Mouse (Mus musculus): ENCODE data around the gene Rsu1. TPM values are rescaled to one million over a fixed set of nuclear protein-coding genes. Genes with fewer than 3 reads are reported as not detected.

The Rsu1 gene
- polyA plus RNA-seq (2015; fragmentation: Nextera tagmentation; extraction: Ambion mirVana) = 158 and 187 TPM in 2 replicates

DNA sequence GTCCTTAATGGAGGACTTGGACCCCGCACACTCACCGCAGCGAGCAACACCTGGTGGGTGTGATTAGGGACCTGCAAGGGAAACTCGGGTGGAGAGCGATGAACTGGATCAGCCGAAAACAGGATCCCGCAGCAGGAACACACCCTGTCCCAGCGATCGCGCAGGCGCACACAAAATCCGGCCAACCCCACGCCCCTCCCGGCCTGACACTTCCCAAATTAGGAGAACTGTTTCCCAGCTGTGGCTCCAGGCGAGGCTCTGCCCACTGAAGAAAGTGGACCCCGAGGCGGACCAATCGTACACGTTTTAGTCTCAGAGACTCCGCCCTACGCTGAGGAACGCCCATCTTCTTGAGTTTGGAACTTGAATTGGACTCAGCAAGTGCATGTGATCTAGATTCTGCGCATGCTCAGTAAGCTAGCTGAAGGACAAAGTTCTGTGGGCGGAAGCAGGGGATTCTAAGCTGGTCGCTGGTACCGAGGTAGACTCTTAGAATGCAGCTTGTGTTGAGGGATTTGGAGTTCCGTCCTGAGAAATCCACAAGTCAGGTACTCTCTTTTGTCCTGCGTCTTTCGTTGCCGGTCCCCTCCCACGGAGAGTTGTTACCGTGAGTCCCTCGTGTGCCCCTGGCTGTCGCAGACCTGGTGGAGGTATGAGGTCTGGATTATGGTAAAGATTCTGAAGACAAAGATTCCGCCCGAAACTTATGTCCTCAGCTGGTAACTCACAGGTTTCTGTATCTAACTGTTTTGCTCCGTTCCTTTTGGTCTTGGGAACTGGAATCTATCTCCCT, at the start of gene Rsu1:
TSS of gene Rsu1 (minus strand) at position 251 of the 793 bp plus-strand sequence.
- H3K9me3 ChIP-seq (ENCODE audit: low read length) = no peaks in the 10 kb centered on the region
- under 1% methylated on average over 37 of the region's 37 CpGs for WGBS
- ATAC-seq = peak; percentile 100

DNA sequence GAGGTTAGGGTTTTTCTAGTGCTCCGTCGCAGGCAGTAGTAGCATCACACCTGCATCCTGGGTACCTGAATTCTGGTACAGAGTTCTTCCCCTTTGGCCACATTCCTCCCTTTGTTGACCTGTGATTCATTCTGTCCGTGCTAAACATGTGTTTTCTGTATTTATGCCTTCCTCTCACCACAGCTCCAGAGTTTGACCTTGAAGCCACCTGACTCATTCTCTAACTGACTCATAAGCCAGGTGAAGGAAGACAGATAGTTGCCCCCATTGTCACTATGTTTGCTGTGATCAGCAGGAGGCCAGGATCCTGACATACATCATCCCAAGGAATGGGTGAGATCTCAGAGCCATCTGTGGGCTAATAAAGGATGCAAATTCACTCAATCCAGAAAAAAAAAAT, 32.2 kb upstream of the Rsu1 start:
- Histone ChIP-seq H3K9ac (replicated peaks; ENCODE audit: low read depth) (no peak overlapping the region), H3K4me1 (ENCODE audit: insufficient read depth, low read depth, low read length) (no peaks in the 10 kb centered on the region), H3K4me3 (ENCODE audit: low read depth, low read length) (no peak overlapping the region), H3K9me3 (ENCODE audit: low read length) (no peaks in the 10 kb centered on the region), H3K27ac (ENCODE audit: low read length) (no peak overlapping the region), H3K4me2 (replicated peaks; ENCODE audit: low read depth, low read length) (no peak overlapping the region), H3K27me3 (replicated peaks; ENCODE audit: insufficient read depth, low read length) (no peaks in the 10 kb centered on the region), H3K36me3 (ENCODE audit: insufficient read depth, low read length) (no peaks in the 10 kb centered on the region)
- ATAC-seq (no peak), DNase-seq (ENCODE audit: low spot score) (no peak)
- 72% methylated on average over 3 of the region's 3 CpGs for WGBS
- no peak for TF ChIP-seq EP300 (IDR thresholded peaks at IDR 0.05)
- no peak for TF ChIP-seq CTCF (IDR thresholded peaks at IDR 0.05)

More for the DNA sequence above, at the start of gene Rsu1:
- H3K36me3 ChIP-seq (ENCODE audit: insufficient read depth, low read length) = no peaks in the 10 kb centered on the region
- peak within 1 kb of the TSS; percentile 62 for H3K9ac ChIP-seq (replicated peaks; ENCODE audit: low read depth)
- TF ChIP-seq CTCF (IDR thresholded peaks at IDR 0.05) (no peak), EP300 (IDR thresholded peaks at IDR 0.05) (no peak)
- peak within 1 kb of the TSS; percentile 53 for H3K4me3 ChIP-seq (ENCODE audit: low read depth, low read length)
- H3K27me3 ChIP-seq (replicated peaks; ENCODE audit: insufficient read depth, low read length) = no peaks in the 10 kb centered on the region
- peak; percentile 100 for DNase-seq (ENCODE audit: low spot score)
- peaks cover 9% of the 10 kb centered on the region; the same call in 1 of the 2 replicates for H3K4me1 ChIP-seq (ENCODE audit: insufficient read depth, low read depth, low read length)
- H3K27ac ChIP-seq (ENCODE audit: low read length) = peak within 1 kb of the TSS; percentile 85
- peak within 1 kb of the TSS; percentile 66 for H3K4me2 ChIP-seq (replicated peaks; ENCODE audit: low read depth, low read length)

DNA sequence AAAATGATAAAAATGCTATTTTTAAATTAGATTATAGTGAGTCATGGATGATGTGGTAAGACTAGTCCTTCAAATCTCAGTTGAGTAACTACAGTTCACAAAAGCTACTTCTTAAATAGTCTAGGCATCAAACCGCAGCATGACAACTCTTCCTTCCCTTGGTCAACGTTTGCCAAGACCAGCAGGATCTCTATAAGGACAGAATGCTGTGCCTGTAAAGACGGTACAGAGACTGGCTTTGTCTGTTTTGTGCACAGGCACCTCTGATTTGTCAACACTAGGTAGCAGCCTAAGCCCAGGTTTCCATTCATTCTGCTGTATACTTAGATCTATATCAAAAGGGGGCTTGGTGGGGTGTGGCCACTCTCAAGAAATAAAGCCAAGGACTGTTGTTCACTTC, 27.8 kb upstream of the Rsu1 start:
- no peak overlapping the region for H3K9ac ChIP-seq (replicated peaks; ENCODE audit: low read depth)
- DNase-seq (ENCODE audit: low spot score) (peak; percentile 72), ATAC-seq (peak; percentile 70)
- H3K9me3 ChIP-seq (ENCODE audit: low read length) = no peaks in the 10 kb centered on the region
- no peaks in the 10 kb centered on the region for H3K4me1 ChIP-seq (ENCODE audit: insufficient read depth, low read depth, low read length)
- H3K4me3 ChIP-seq (ENCODE audit: low read depth, low read length) = no peak overlapping the region
- TF ChIP-seq EP300 (IDR thresholded peaks at IDR 0.05) (peak; percentile 34; the same call in 1 of the 2 replicates), CTCF (IDR thresholded peaks at IDR 0.05) (peak; percentile 70)
- no peaks in the 10 kb centered on the region for H3K36me3 ChIP-seq (ENCODE audit: insufficient read depth, low read length)
- 14% methylated on average over 3 of the region's 3 CpGs for WGBS
- H3K27me3 ChIP-seq (replicated peaks; ENCODE audit: insufficient read depth, low read length) = no peaks in the 10 kb centered on the region
- no peak overlapping the region for H3K27ac ChIP-seq (ENCODE audit: low read length)
- H3K4me2 ChIP-seq (replicated peaks; ENCODE audit: low read depth, low read length) = no peak overlapping the region

GRCm38 (mm10) chr2:13297733-13298132, 26.5 kb upstream of the Rsu1 start:
- Histone ChIP-seq H3K36me3 (ENCODE audit: insufficient read depth, low read length) (no peaks in the 10 kb centered on the region), H3K27me3 (replicated peaks; ENCODE audit: insufficient read depth, low read length) (no peaks in the 10 kb centered on the region), H3K4me1 (ENCODE audit: insufficient read depth, low read depth, low read length) (no peaks in the 10 kb centered on the region), H3K27ac (ENCODE audit: low read length) (no peak overlapping the region), H3K4me3 (ENCODE audit: low read depth, low read length) (no peak overlapping the region), H3K9me3 (ENCODE audit: low read length) (no peaks in the 10 kb centered on the region), H3K4me2 (replicated peaks; ENCODE audit: low read depth, low read length) (no peak overlapping the region), H3K9ac (replicated peaks; ENCODE audit: low read depth) (no peak overlapping the region)
- TF ChIP-seq EP300 (IDR thresholded peaks at IDR 0.05) = no peak
- no peak for TF ChIP-seq CTCF (IDR thresholded peaks at IDR 0.05)
- WGBS = 62% methylated on average over 5 of the region's 5 CpGs
- DNase-seq (ENCODE audit: low spot score) (no peak), ATAC-seq (no peak)

DNA sequence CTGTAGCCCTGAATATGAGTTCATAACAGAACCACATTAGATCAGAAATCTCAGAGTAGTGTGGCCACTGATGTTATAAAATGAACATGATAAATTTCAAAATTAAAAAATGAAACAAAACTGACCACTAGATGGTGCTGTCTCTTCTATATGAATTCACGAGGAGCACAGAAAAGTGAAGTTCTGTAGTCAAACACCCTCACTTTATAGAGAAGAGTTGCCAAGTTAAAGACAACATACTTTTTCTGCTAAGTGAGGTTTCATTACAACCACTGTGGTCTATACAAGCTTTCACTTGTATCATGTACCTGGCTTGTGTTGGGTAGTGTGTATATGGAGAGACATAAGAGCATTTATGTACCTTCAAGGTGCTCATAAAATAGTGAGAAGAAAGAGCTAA, 19.4 kb upstream of the Rsu1 start:
- no peak overlapping the region for H3K27ac ChIP-seq (ENCODE audit: low read length)
- H3K4me3 ChIP-seq (ENCODE audit: low read depth, low read length) = no peak overlapping the region
- no peak; the same call in 1 of the 2 replicates for ATAC-seq
- H3K4me2 ChIP-seq (replicated peaks; ENCODE audit: low read depth, low read length) = no peak overlapping the region
- H3K9me3 ChIP-seq (ENCODE audit: low read length) = no peaks in the 10 kb centered on the region
- H3K4me1 ChIP-seq (ENCODE audit: insufficient read depth, low read depth, low read length) = no peaks in the 10 kb centered on the region
- H3K36me3 ChIP-seq (ENCODE audit: insufficient read depth, low read length) = no peaks in the 10 kb centered on the region
- TF ChIP-seq EP300 (IDR thresholded peaks at IDR 0.05) (no peak), CTCF (IDR thresholded peaks at IDR 0.05) (peak; percentile 70)
- 0% methylated on average over 1 of the region's 1 CpGs for WGBS
- peak; percentile 81 for DNase-seq (ENCODE audit: low spot score)
- no peak overlapping the region for H3K9ac ChIP-seq (replicated peaks; ENCODE audit: low read depth)
- H3K27me3 ChIP-seq (replicated peaks; ENCODE audit: insufficient read depth, low read length) = no peaks in the 10 kb centered on the region

- no peak overlapping the region for H3K9ac ChIP-seq (replicated peaks; ENCODE audit: low read depth)
- 72% methylated on average over 3 of the region's 3 CpGs for whole genome bisulfite sequencing
- H3K9me3 ChIP-seq (ENCODE audit: low read length) = no peaks in the 10 kb centered on the region
- DNase-seq (ENCODE audit: low spot score) (no peak), ATAC-seq (no peak)
- H3K27ac ChIP-seq (ENCODE audit: low read length) = no peak overlapping the region
- no peaks in the 10 kb centered on the region for H3K4me1 ChIP-seq (ENCODE audit: insufficient read depth, low read depth, low read length)
- no peak overlapping the region for H3K4me3 ChIP-seq (ENCODE audit: low read depth, low read length)
- H3K36me3 ChIP-seq (ENCODE audit: insufficient read depth, low read length) = no peaks in the 10 kb centered on the region
- TF ChIP-seq EP300 (IDR thresholded peaks at IDR 0.05) (no peak), CTCF (IDR thresholded peaks at IDR 0.05) (no peak)
- no peaks in the 10 kb centered on the region for H3K27me3 ChIP-seq (replicated peaks; ENCODE audit: insufficient read depth, low read length)
- H3K4me2 ChIP-seq (replicated peaks; ENCODE audit: low read depth, low read length) = no peak overlapping the region
Measured at GRCm38 (mm10) chr2:13290070-13290469, 18.9 kb upstream of the Rsu1 start.
